Mouse (Mus musculus): ENCODE data around the gene Meis2. TPM values are rescaled to one million over a fixed set of nuclear protein-coding genes. Genes with fewer than 3 reads are reported as not detected.

Gene Meis2
- total and polyA plus RNA-seq, 3 experiments, result 3.1 to 9.8 TPM; not detected in 1

- Histone ChIP-seq H3K9me3 (replicated peaks; ENCODE audit: insufficient read depth, low read length) (no peaks in the 10 kb centered on the region), H3K27me3 (ENCODE audit: control insufficient read depth in 1 of 2, insufficient read depth in 2 of 2, low read length in 2 of 2) (no peaks in the 10 kb centered on the region), H3K36me3 (ENCODE audit: control insufficient read depth in 1 of 2, insufficient read depth in 2 of 2, low read length in 2 of 2) (no peaks in the 10 kb centered on the region), H3K9ac (ENCODE audit: control insufficient read depth, low read depth, low read length, poor library complexity, severe bottlenecking) (no peak overlapping the region), H3K27ac (ENCODE audit: control insufficient read depth, low read depth, low read length) (no peak overlapping the region), H3K79me2 (ENCODE audit: control insufficient read depth, insufficient read depth, low read length, poor library complexity) (peaks cover 9% of the 10 kb centered on the region), H3K4me1 (ENCODE audit: control insufficient read depth in 1 of 2, insufficient read depth in 2 of 2, low read length in 2 of 2) (no peaks in the 10 kb centered on the region), H3K4me3 (ENCODE audit: control insufficient read depth in 1 of 2, insufficient read depth in 1 of 2, low read depth in 2 of 2, low read length in 2 of 2) (no peak overlapping the region)
- DNase-seq (ENCODE audit: low read depth, low spot score), result no peak
- TF ChIP-seq MYC (IDR thresholded peaks at IDR 0.05; ENCODE audit: low read depth, low read length) (no peak), MEF2A (IDR thresholded peaks at IDR 0.05; ENCODE audit: extremely low read depth, insufficient replicate concordance, low read depth, low read length, poor library complexity, severe bottlenecking) (no peak), MAZ (IDR thresholded peaks at IDR 0.05; ENCODE audit: low read depth, low read length) (no peak), ZMIZ1 (IDR thresholded peaks at IDR 0.05; ENCODE audit: low read depth, low read length) (no peak), ELF1 (IDR thresholded peaks at IDR 0.05; ENCODE audit: low read depth, low read length) (no peak)
Observed at GRCm38 (mm10) chr2:116061401-116062021, 4.1 kb downstream of the Meis2 start.

DNA sequence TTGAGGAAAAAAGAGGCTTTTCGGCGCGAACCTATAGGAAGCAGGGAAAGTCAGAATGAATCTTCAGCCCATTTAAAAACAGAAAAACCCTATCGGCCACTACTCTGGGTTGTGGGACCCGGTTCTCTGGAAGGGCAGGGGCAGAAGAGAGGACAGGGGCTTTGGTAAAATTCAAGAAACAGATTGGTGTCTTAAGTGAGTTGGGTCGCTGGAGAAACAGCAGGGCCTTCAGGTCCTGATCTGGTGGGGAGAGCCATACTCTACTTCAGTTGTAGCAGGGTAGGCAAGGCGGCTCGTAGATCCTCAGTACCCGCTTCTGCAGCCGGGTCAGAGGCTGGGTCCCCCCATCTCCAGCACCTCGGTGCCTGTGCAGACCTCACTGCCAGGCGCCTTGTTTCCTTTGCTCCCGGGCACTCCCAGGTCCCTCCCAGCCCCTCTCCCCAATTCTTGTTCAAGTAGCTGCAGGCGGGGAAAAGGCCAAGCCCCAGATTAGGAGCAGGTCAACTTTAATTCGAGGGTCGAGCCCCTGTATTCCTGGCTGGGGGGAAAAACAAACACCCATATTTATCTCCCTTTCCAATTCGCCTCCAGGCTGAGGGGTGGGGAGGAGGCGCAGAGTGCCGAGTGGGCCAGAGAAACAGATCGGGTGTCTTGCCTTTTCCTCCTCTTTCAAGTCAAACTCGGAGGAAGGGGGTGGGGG, 4.8 kb downstream of the Meis2 start:
- no peaks in the 10 kb centered on the region for H3K27me3 ChIP-seq (ENCODE audit: control insufficient read depth in 1 of 2, insufficient read depth in 2 of 2, low read length in 2 of 2)
- no peak for DNase-seq (ENCODE audit: low read depth, low spot score)
- H3K9ac ChIP-seq (ENCODE audit: control insufficient read depth, low read depth, low read length, poor library complexity, severe bottlenecking), result no peak overlapping the region

DNA sequence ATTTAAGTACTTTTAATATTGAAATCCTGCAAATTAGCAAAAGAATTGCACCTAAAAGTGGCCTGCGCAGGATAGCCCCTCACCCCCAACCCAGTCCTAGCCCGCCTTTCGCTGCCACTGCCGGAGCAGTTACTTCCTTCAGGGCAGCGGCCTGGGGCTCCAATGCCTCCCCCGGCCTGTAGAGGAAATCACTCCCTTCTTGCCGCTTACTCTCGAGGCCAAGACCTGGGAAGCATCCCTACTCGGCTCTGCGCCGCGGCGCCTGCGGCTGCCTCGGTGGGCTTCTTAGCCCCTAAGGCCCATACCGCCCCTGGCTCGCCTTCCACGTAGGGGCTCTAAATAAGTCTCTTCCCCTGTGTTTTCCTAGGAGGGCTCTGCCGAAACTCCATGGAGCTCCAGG, 5.4 kb downstream of the Meis2 start:
- H3K79me2 ChIP-seq (ENCODE audit: control insufficient read depth, insufficient read depth, low read length, poor library complexity), result peaks cover 8% of the 10 kb centered on the region
- no peaks in the 10 kb centered on the region for H3K4me1 ChIP-seq (ENCODE audit: control insufficient read depth in 1 of 2, insufficient read depth in 2 of 2, low read length in 2 of 2)
- H3K27ac ChIP-seq (ENCODE audit: control insufficient read depth, low read depth, low read length), result no peak overlapping the region
- no peaks in the 10 kb centered on the region for H3K9me3 ChIP-seq (replicated peaks; ENCODE audit: insufficient read depth, low read length)
- H3K27me3 ChIP-seq (ENCODE audit: control insufficient read depth in 1 of 2, insufficient read depth in 2 of 2, low read length in 2 of 2), result no peaks in the 10 kb centered on the region
- no peak overlapping the region for H3K4me3 ChIP-seq (ENCODE audit: control insufficient read depth in 1 of 2, insufficient read depth in 1 of 2, low read depth in 2 of 2, low read length in 2 of 2)
- TF ChIP-seq TAL1 (IDR thresholded peaks at IDR 0.05; ENCODE audit: low read length) (no peak), UBTF (IDR thresholded peaks at IDR 0.05; ENCODE audit: borderline replicate concordance, insufficient read depth, low read depth, low read length) (no peak), RAD21 (IDR thresholded peaks at IDR 0.05; ENCODE audit: low read depth, low read length) (no peak), USF2 (IDR thresholded peaks at IDR 0.05; ENCODE audit: borderline replicate concordance in 1 of 2, insufficient read depth in 1 of 2, low read depth in 1 of 2, low read length in 2 of 2) (no peak), SMC3 (IDR thresholded peaks at IDR 0.05; ENCODE audit: low read depth, low read length) (no peak), POLR2AphosphoS2 (IDR thresholded peaks at IDR 0.05; ENCODE audit: low read length) (no peak)
- H3K9ac ChIP-seq (ENCODE audit: control insufficient read depth, low read depth, low read length, poor library complexity, severe bottlenecking), result no peak overlapping the region
- DNase-seq (ENCODE audit: low read depth, low spot score), result no peak
- no peaks in the 10 kb centered on the region for H3K36me3 ChIP-seq (ENCODE audit: control insufficient read depth in 1 of 2, insufficient read depth in 2 of 2, low read length in 2 of 2)

More for the DNA sequence above, 4.8 kb downstream of the Meis2 start:
- Histone ChIP-seq H3K4me1 (ENCODE audit: control insufficient read depth in 1 of 2, insufficient read depth in 2 of 2, low read length in 2 of 2) (no peaks in the 10 kb centered on the region), H3K27ac (ENCODE audit: control insufficient read depth, low read depth, low read length) (no peak overlapping the region), H3K36me3 (ENCODE audit: control insufficient read depth in 1 of 2, insufficient read depth in 2 of 2, low read length in 2 of 2) (no peaks in the 10 kb centered on the region), H3K4me3 (ENCODE audit: control insufficient read depth in 1 of 2, insufficient read depth in 1 of 2, low read depth in 2 of 2, low read length in 2 of 2) (no peak overlapping the region), H3K9me3 (replicated peaks; ENCODE audit: insufficient read depth, low read length) (no peaks in the 10 kb centered on the region), H3K79me2 (ENCODE audit: control insufficient read depth, insufficient read depth, low read length, poor library complexity) (peaks cover 8% of the 10 kb centered on the region)
- TF ChIP-seq ELF1 (IDR thresholded peaks at IDR 0.05; ENCODE audit: low read depth, low read length), result no peak
- TF ChIP-seq GATA1 (IDR thresholded peaks at IDR 0.05; ENCODE audit: low read depth, low read length), result no peak
- no peak for TF ChIP-seq KAT2A (conservative IDR thresholded peaks at IDR 0.05; ENCODE audit: low read depth, low read length)
- no peak for TF ChIP-seq RAD21 (IDR thresholded peaks at IDR 0.05; ENCODE audit: low read depth, low read length)

All from MEL (cell line).